Mouse (Mus musculus): ENCODE results near the gene Rassf2. TPM values are rescaled to one million over a fixed set of nuclear protein-coding genes. Genes with fewer than 3 reads are reported as not detected.

Rassf2 gene
- total RNA-seq, 2 experiments from 2014 or later: 38.3 to 41.0 TPM

- no peak for DNase-seq (ENCODE audit: low spot score in 2 of 2)
- intact Hi-C loops (cut with DNase I): no loop called here
These were observed 85.7 kb downstream of the Rassf2 start for GRCm38 (mm10) chr2:131944370-131944769.

GRCm38 (mm10) chr2:131941501-131941900 lies 88.6 kb downstream of the Rassf2 start:
- intact Hi-C loops (cut with DNase I): no loop called here
- DNase-seq (ENCODE audit: low spot score in 2 of 2): no peak

DNA sequence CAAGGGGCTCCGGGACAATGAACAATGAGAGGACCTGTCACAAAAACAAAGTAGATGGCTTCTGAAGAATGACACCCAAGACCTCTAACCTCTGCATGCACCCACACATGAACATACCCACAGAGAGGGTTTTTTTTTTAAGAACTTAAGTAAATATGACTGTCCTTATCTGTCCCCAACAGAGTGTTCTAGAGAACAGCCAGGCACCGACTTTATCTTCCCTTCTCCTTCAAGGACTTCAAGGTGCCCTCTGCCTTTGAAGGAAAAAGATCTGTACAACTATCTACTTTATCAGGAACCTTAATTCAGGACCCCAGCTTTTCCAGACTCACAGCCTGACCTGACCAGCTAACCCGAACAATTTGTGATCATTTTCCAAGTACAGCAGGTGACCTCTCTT lies 89.6 kb downstream of the Rassf2 start:
- intact Hi-C loops (cut with DNase I): no loop called here
- peak in 1 of 2 experiments; percentile 1 for DNase-seq (ENCODE audit: low spot score in 2 of 2)

Other genes with a start within 250 kb of the Rassf2 start
- under 1 TPM; 0.15 to 0.23 TPM for gene Erv3, start 170.5 kb downstream of the Rassf2 start, total RNA-seq (2021)
- gene Prnp, start 120.3 kb downstream of the Rassf2 start, total RNA-seq (2021): 100 to 1,000 TPM; 729 to 811 TPM
- under 1 TPM in 1 of 2 experiments, not detected in 1; 0.35 TPM for gene Prn, start 120.3 kb downstream of the Rassf2 start, total RNA-seq (2021)
- under 1 TPM in 1 of 2 experiments, not detected in 1; 0.20 TPM for gene Prnd, start 79.4 kb downstream of the Rassf2 start, total RNA-seq (2021)
- 100 to 1,000 TPM; 150 to 153 TPM for gene Slc23a2, start 114.8 kb upstream of the Rassf2 start, total RNA-seq (2021)
- gene Tmem230, start 217.5 kb upstream of the Rassf2 start, total RNA-seq (2021): 10 to 100 TPM; 29.5 to 34.9 TPM
- 10 to 100 TPM; 41.0 to 49.3 TPM for gene Pcna, start 223.1 kb upstream of the Rassf2 start, total RNA-seq (2021)
- gene Cds2, start 232.9 kb upstream of the Rassf2 start, total RNA-seq (2021): 100 to 1,000 TPM; 245 to 264 TPM

All from left cerebral cortex, postnatal 36 days (tissue).